Mouse (Mus musculus) cortical plate, adult 2 months (tissue): Measurements from ENCODE around the gene Ndufab1.

Experiments
- CTCF ChIP-seq: fragments of 200-500 bp; IDR thresholded peaks from 2 replicates; pipeline ENCODE4 v1.5.1; 2011; ENCODE audit warnings: mild to moderate bottlenecking, control low read depth, low read length; ENCODE audit not compliant: insufficient read depth; ENCODE audit errors: extremely low read depth
- POLR2A ChIP-seq: fragments of 200-500 bp; IDR thresholded peaks from 2 replicates; pipeline ENCODE4 v1.6.1; 2011; ENCODE audit warnings: mild to moderate bottlenecking, low read length, control low read depth; ENCODE audit not compliant: insufficient read depth; ENCODE audit errors: extremely low read depth

- TF ChIP-seq POLR2A (no peak), CTCF (no peak)
Measured at GRCm38 (mm10) chr7:122137071-122137470, 35.4 kb upstream of the Ndufab1 start.
